Mouse (Mus musculus) spleen, postnatal 0 days (tissue): Measurements from ENCODE around the gene Olfr524. TPM values are rescaled to one million over a fixed set of nuclear protein-coding genes. Genes with fewer than 3 reads are reported as not detected.

Source experiments
- polyA plus RNA-seq: library from polyadenylated mRNA; unstranded; fragments of >200 nt; fragmentation: Nextera tagmentation; extraction: Ambion mirVana; gene quantifications from 2 replicates; pipeline ENCODE4 v1.2.1, GENCODE M21; 2015

Olfr524 gene
- not detected in 2 replicates for polyA plus RNA-seq

DNA sequence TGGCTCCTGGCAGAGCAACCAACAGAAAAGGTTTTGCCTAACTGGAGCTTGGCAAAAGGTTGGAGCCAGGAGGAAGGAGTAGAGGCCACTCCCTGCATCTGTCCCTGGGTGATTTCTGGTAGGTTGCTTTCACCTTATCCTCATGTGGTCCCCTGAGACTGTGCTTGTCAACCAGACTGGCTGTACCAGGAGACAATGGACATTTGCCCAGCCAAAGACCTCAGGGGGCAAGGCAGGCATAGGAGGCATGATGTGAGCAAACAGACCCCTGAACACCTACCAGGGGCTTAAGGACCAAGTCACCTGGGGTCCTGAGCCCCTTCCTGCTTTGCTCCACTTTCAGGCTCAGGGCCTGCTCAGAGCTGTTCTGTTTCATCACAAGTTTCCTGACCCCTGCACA, at the start of gene Olfr524:
TSS of gene Olfr524 (minus strand) at position 101 of the 400 bp plus-strand sequence.

DNA sequence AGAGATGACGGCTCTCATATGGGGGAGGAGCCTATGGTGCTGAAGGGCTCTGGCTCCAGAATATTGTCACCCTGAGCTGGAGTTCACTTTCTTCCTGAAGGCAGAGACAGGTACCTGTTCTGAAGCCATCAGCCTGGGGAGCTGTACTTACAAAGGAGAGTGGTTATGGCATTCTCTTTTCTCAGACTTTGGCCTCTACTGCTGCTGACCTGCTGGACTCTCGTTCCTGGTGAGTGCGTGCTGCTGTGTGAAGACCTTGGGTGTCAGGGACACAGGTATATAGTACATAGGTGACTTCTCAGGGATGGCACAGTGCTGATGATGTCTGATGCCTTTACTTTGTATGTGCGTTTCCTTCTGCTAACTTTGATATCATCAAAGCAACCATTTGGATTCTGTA, 41.5 kb upstream of the Olfr524 start, which contains the start of gene 5830411N06Rik:
TSS of gene 5830411N06Rik (plus strand) at position 69 of the 400 bp plus-strand sequence.

DNA sequence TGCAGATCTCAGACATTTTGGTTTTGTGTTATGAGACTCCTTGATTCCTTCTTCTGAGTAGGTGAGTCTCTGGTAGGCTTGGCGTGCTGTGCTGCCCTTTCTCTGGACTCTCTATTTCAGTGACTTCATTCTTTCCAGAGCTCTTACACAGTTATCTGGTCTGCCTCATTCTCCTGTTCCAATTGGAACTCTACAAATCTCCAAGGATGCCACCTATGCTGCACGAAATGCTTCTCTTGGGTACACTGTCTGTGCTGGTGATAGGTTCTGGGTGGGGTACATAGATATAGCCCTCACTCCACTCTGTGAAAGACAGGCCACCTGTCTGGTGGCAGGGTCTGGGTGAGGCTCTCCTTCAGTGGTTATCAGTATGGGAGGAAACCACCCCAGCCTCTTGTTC, 12.2 kb upstream of the Olfr524 start, which contains the start of gene Cd163l1:
TSS of gene Cd163l1 (plus strand) at position 301 of the 400 bp plus-strand sequence.

DNA sequence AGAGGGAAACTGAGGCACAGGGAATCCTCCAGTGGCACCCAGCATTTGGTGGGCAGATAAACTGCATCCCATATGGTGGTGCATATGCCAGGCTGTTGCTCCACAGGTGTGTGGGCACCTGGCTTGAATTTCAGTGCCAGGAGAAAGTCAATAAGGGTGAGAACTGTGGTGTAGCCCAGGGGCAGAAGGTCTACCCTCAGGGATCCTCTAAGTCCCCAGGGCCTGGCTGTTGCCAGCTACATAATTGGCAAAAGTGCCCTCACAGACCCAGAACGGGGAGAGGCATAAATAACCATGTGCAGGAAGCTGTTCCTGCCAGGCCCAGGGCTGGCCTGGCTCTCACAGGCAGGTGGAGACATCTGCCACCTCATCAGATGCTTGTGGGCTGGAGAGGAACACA, 32.8 kb downstream of the Olfr524 start, which contains the start of gene Olfr523:
TSS of gene Olfr523 (plus strand) at position 282 of the 400 bp plus-strand sequence.

DNA sequence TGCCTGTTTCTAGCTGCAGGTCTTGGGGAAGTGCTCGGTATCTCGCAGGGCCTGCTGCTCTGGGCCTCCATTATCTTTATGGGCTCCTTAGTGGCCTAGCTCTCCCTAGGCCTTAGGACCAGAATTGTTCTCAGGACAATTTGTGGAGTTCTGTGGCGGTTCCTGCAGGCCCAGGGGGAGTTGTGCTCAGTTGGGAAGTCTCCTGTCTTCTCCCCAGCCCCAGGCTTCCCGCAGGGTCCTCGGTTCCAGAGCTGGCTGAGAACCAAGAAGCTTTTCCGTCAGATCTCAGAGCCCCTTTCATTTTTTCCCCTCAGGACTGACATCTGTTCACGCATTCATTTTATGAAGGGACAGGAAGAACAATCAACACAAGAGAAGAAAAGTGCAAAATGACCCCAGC, 41.1 kb downstream of the Olfr524 start, which contains the start of gene Olfr522:
TSS of gene Olfr522 (minus strand) at position 101 of the 400 bp plus-strand sequence.

DNA sequence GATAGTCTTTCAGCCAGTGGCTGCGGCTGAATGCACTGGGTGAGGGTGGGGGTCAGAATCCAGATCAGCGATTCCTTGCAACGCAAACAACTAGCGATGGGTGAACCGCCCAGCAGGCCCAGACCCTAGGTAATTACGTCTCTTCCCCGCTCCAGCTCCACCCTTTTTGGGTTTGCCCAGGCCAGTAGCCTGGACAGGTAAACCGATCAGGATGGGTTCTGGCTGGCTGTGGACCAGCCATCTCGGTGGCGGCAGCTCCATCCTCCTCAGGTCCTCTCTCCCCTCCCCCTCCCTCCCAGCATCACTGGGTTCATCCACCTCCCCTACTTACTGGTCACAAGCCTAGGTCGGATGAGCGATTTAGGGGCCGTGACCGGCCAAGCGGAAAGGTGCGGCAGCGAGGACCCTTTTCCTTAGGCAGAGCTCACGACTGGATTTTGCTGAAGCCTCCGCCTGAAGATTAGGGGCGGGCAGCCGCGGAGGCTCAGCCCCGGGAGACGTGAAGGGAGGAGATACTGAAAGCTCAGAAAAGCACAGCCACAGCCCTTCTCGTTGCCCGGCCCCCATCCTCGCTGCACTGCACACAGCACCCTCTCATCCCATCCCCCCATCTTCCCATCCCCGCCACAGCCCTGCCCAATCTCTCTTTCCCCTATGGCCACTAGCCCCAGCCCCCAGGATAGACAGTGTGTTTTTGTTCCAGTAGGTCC, 51.4 kb downstream of the Olfr524 start, which contains the start of gene Sprn:
TSS of gene Sprn (minus strand) at position 660 of the 710 bp plus-strand sequence.

Other genes starting within 250 kb of the Olfr524 start
- 0.57 and 0.61 TPM in 2 replicates for gene 6430531B16Rik, start 227.2 kb downstream of the Olfr524 start, polyA plus RNA-seq
- gene Adam8, start 213.4 kb downstream of the Olfr524 start, polyA plus RNA-seq, result 8.6 and 11.5 TPM in 2 replicates
- gene Zfp511, start 169.6 kb downstream of the Olfr524 start, polyA plus RNA-seq, result 21.9 and 22.6 TPM in 2 replicates
- gene Tubgcp2, start 169.3 kb downstream of the Olfr524 start, polyA plus RNA-seq, result 28.0 TPM in 2 replicates
- gene Msx3, start 156.9 kb downstream of the Olfr524 start, polyA plus RNA-seq, result not detected in 2 replicates
- gene Caly, start 123.4 kb downstream of the Olfr524 start, polyA plus RNA-seq, result 0.23 and 0.30 TPM in 2 replicates
- not detected in 2 replicates for gene Prap1, start 112.6 kb downstream of the Olfr524 start, polyA plus RNA-seq
- gene Fuom, start 103.5 kb downstream of the Olfr524 start, polyA plus RNA-seq, result 9.7 and 10.0 TPM in 2 replicates
- 14.4 and 15.9 TPM in 2 replicates for gene Paox, start 90.2 kb downstream of the Olfr524 start, polyA plus RNA-seq
- 45.9 and 53.3 TPM in 2 replicates for gene Echs1, start 89.5 kb downstream of the Olfr524 start, polyA plus RNA-seq
- 16.9 and 18.4 TPM in 2 replicates for gene Mtg1, start 68.4 kb downstream of the Olfr524 start, polyA plus RNA-seq
- 0.04 TPM in 1 of 2 replicates, not detected in the other for gene Sprn, start 51.1 kb downstream of the Olfr524 start, polyA plus RNA-seq
- not detected in 2 replicates for gene Olfr522, start 41.2 kb downstream of the Olfr524 start, polyA plus RNA-seq
- not detected in 2 replicates for gene Olfr523, start 32.7 kb downstream of the Olfr524 start, polyA plus RNA-seq
- 0.65 and 1.1 TPM in 2 replicates for gene Cd163l1, start 12.3 kb upstream of the Olfr524 start, polyA plus RNA-seq
- 0.04 and 0.07 TPM in 2 replicates for gene 5830411N06Rik, start 41.3 kb upstream of the Olfr524 start, polyA plus RNA-seq
- gene Olfr525, start 114.9 kb upstream of the Olfr524 start, polyA plus RNA-seq, result not detected in 2 replicates
- gene Olfr527, start 128.1 kb upstream of the Olfr524 start, polyA plus RNA-seq, result not detected in 2 replicates
- gene Olfr60, start 155.7 kb upstream of the Olfr524 start, polyA plus RNA-seq, result not detected in 2 replicates
- gene Olfr530, start 170.4 kb upstream of the Olfr524 start, polyA plus RNA-seq, result 0.06 TPM in 1 of 2 replicates, not detected in the other
- not detected in 2 replicates for gene Olfr531, start 197.0 kb upstream of the Olfr524 start, polyA plus RNA-seq
- not detected in 2 replicates for gene Olfr532, start 215.7 kb upstream of the Olfr524 start, polyA plus RNA-seq